Mouse (Mus musculus) T-helper 2 cell (primary cell): ENCODE results near the gene Idnk.

Source experiments
- in situ Hi-C: fragments of 300-600 bp; cut with MboI, MseI; formaldehyde crosslinking; loops from one replicate; pipeline ENCODE4 v1.15.1; 2025; ENCODE audit warnings: high pct_unique_total_duplicates

Gene Idnk

DNA sequence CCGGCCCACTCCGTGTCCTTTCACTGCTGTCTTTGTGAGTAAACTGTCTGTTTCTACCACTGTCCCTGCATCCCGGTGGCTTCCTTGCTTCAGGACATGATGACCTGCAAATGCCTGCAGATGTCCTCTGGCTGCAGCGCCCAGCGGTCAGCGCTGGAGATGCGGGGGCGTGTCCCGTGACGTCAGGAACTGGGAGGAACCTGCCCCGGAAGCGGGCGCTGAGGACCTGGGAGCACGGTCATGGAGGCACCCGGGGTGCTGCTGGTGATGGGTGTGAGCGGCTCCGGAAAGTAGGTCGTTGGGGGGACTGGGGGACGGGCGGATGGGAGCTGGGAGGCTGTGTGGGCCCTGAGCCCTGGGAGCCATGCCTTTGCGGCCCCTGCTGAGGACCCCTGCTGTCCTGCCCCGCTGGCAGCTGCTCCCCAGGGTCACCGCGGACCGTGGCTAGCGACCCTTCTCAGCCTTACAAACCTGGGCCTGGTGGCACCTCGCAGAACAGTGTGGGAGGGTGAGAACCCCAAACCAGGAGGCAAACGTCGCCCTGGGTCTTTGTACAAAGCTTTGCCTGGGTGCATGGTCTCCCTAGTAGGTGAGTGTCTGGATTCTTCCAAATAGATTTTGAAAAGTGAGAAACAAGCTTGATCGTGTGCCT lies at the start of gene Idnk:
Idnk (plus strand) TSS at position 203 of the 652 bp plus-strand sequence.
- in situ Hi-C loops, result loop anchor here (5.0 to 10.0 kb wide), 2 partner anchors 117 to 225 kb away; partner anchors contain the start of gene Gkap1

- in situ Hi-C loops, result no loop called here
Observed at GRCm38 (mm10) chr13:58111306-58111705, 46.1 kb upstream of the Idnk start.

GRCm38 (mm10) chr13:58112191-58112590 lies 45.3 kb upstream of the Idnk start:
- in situ Hi-C loops, result no loop called here

DNA sequence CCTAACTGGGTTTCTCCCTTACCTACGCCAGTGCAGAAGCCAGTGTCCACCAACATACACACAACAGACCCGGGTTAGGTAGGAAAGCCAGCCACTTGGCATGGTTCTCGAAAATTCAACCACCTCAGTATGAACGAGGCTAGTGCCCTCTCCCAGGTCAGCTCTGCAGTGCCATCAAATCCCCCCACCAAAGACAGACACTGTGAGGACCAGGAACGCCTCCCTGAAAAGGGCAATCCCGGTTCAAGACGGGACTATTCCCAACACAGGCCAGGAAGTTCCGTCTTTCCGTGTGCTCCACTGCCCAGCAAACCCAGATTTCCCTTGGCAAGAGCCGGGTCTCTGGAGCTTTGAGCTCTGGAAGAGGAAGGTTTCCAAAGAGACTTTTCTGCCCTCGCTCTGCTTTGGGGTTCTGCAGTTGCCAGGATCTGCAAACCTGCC lies 44.8 kb upstream of the Idnk start:
- in situ Hi-C loops, result no loop called here

- in situ Hi-C loops, result no loop called here
Observed at GRCm38 (mm10) chr13:58113061-58113900, 44.2 kb upstream of the Idnk start, which contains the start of gene Klhl3. Gene Klhl3 (minus strand): TSS chr13:58113592.

- in situ Hi-C loops, result loop anchor here (5.0 kb wide), 1 partner anchor 97 kb away; no protein-coding TSS in a partner anchor
Observed at GRCm38 (mm10) chr13:58115227-58115626, 42.2 kb upstream of the Idnk start.

DNA sequence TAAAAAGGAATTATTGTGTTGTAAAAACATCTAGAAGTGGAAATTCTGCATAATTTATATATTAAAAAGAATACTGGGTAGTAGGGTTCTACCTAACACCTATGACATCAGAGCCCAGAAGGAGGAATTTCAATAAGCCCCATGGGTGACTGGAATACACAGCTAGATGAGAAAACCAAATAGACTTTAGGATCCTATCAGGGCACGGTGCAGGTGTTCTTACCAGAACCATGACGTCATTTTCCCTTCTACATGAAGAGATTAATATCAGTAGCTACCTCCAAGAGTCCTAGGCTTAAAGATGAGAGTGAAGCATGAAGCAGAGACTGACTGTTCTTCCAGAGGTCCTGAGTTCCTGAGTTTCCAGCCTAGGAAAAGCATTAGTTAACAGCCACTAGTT lies 40.6 kb upstream of the Idnk start:
- in situ Hi-C loops, result loop anchor here (5.0 kb wide), 1 partner anchor 96 kb away; no protein-coding TSS in a partner anchor

DNA sequence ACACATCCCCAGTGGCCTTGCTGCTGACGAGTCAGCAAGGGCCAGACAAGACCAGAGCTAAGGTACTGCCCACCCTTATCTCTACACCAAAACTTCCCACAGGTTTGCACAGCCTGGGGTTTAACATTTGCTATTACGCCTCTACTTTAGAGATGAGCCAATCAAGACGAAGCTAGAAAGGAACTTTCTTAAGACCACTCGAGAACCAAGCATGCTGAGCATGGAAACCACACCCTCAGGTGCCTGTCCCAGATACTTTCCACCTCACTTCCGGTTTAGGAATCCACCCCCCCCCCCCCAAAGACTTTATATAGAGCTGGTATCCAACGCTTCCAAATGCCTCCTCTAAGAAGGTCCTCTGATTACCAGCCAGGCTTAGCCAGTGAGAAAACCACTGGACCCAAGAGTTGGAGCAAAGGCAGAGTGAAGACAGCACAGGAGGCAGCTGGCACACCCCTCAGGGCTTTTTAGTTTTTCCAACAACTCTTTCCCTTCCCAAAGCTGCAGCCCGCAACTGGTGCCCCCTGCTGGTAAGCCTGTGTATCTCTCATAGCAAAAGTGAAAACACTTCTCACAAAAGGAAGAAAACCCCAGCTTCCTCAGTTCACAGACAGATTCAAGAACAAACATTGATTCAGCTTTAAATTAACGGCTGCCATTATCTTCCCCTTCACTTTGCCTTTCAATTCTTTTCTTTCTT lies 40.0 kb upstream of the Idnk start:
- in situ Hi-C loops, result loop anchor here (5.0 kb wide), 1 partner anchor 95 kb away; no protein-coding TSS in a partner anchor

DNA sequence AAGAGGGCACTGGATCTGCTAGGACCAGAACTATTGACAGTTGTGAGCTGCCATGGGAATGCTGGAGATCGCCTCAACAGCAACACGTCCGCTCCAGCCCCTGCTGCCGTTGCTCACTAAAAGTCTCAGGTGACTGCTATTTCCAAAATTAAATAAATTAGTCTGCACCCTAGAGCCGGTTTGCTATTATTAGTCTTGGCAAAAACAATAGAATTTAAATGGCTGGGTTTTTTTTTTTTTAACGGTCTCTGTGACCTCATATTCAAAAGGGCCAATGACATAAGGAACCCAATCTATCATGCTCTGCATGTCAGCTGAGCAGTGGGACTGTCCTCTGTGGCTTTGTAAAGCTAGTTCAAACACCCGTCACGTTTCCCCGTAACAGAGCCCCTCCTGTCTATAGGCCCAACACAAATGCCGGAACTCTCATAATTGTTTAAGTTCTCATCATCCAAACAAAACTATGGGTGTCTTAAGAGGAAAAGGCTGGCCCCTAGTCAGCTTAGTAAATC lies 34.6 kb upstream of the Idnk start:
- in situ Hi-C loops, result no loop called here

DNA sequence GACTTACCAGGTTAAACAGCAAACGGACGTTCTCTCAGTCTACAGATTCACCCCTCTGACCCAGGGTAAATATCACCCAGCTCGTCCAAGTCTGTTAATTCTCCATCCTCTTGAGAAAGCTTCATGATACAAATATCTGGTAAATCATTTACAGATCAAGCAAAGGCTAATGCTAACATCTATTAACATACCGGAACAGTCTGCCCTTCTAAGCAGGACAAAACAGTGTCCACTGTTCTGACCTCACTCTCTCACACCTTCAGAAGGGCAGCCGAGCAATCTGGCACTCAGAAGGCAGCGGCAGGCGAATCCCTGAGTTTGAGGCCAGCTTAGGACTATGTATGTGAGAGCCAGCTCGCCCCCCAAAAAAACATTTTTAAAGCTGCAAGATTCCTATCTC lies 34.1 kb upstream of the Idnk start:
- in situ Hi-C loops, result no loop called here

DNA sequence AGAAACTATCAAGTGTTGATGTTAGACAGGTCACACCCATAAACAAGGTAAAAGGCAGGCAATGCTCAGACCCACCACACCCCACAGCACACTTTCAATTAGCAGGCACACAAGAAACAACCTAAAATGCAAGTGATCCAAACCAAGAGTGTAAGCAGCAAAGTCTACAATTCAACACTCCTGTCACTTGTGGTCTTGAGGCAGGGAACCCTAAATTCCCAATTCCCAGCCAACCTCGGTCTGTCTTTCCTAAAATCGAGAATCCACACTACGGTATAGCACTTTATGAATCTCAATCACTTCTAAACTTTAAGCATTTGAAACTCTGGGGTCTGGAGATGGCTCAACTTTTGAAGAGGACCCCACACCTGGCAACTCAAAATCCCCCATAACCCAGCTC lies 33.2 kb upstream of the Idnk start:
- in situ Hi-C loops, result no loop called here

GRCm38 (mm10) chr13:58124989-58125388 lies 32.5 kb upstream of the Idnk start:
- in situ Hi-C loops, result no loop called here

DNA sequence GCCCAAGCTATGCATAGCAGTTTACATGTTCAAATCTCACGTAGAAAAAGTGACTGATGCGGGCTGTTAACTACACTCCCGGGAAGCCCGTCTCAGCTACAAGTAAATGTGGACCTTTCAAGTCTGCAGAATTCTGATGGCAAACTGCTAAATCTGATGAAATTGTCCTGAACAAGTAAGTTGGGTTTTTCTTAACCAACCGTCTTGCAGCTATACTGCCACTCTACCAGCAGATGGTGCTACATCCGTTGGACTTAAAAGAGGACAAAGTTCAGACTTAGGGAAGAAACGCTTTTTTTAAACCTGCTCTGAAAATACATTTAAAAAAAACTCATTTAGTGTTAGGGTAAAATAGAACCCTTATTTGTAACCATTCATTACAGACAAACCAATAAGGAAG lies 31.3 kb upstream of the Idnk start:
- in situ Hi-C loops, result no loop called here

- in situ Hi-C loops, result no loop called here
Observed at GRCm38 (mm10) chr13:58126862-58127765, 30.3 kb upstream of the Idnk start.

- in situ Hi-C loops, result no loop called here
Observed at GRCm38 (mm10) chr13:58127766-58128361, 29.6 kb upstream of the Idnk start.

GRCm38 (mm10) chr13:58128396-58128767 lies 29.1 kb upstream of the Idnk start, which contains the start of gene Hnrnpa0:
Gene Hnrnpa0 (minus strand): TSS chr13:58128556.
- in situ Hi-C loops, result no loop called here

DNA sequence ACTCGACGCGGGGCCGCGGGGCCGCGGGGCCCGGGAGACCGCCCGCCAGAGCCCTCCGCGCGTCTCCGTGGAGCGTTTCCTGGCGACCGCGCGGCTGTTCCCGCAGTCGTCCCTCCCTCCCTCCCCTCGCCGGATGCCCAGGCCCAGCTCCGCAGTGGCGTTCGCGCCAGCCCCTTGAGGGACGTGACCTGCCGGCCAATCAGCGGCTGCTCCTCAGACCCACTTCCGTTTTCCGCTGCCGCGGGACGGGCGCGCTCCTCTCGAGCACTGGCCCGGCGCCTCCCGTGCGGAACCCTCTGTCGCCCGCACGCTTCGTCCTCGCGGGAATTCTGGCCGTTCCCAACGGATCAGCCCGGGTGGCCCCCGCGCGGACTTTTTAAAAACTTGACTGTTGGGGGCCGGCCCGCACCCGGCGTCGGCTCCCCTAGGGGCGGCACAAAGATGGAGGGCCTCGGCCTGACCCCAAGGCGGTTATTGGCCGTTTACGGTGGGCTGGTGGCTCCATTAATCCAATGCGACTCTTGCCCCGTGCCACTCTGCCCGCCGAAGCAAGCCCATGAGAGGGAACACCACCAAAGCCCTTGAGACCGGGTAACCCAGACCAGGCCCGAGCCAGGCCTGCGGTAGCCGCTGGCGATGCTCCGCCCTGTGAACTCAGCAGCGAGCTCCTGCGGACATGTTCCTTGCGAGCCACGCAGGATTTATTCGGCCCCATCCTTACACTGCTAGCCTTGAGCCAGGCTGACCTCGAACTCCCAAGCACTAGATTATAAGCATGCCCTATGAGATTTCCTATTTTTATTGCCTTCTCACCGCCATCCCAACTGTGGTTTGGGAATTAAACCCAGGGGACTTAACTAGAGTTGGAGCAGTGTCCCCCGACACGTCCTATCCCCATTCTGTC lies 28.4 kb upstream of the Idnk start:
- in situ Hi-C loops, result no loop called here

DNA sequence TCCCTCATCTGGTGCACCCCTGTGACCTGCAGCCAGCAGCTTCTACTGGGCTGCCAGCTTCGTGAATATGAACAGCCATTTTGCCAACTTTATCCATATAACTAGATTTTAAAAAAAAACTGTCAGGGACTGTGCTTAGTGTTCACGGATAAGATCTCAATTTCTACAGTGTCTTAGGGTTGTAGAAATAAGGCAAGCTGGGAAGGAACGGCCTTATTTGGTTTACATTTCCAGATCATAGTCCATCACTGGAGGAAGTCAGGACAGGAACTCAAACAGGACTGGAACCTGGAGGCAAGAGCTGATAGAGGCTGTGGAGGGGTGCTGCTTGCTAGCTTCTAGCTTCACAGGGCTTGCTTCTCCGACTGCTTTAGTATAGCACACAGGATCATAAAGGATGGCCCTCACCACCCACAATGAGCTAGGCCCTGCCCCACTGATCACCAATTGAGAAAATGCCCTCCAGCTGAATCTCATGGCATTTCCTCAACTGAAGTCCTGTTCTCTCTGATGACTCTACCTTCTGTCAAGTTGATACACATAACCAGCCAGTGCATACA lies 27.7 kb upstream of the Idnk start:
- in situ Hi-C loops, result loop anchor here (10.0 kb wide), 1 partner anchor 235 kb away; no protein-coding TSS in a partner anchor

- in situ Hi-C loops, result loop anchor here (10.0 kb wide), 1 partner anchor 233 kb away; no protein-coding TSS in a partner anchor
Observed at GRCm38 (mm10) chr13:58131692-58132091, 25.8 kb upstream of the Idnk start.
